In the genomic region with DNA sequence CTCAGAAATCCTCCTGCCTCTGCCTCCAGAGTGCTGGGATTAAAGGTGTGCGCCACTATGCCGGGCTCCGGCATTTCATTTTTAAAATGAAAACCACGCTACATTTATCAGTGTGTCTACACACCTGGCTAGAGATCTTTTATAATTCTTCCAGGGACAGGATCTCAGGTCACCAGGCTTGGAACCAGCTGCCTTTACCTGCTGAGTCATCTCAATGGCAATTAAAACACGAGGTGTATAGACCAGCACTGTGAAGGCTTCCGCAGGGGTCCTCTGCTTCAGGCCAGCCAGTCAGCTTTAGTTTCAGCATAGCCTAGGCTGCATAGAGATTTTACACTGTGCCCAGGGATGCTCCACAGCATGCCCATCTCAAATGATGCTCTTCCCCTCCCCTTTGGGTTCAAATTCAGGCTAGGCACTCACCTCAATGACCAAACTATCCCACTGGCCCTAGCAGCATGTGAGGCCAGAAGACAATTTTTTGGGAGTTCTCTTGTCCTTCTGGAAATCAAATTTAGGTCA, we compare ENCODE assay signal across 23 mouse cellular contexts. TPM values are rescaled to one million over a fixed set of nuclear protein-coding genes. Genes with fewer than 3 reads are reported as not detected.
DNase-seq lines count a peak whose midpoint lies in the region; ATAC-seq and TF ChIP-seq lines count a peak whose summit lies in the region.
"Had no signal": no experiment of that assay in that cellular context is flagged by ENCODE, and none has a peak within 500 bp of the region (broad histone marks: within the 10 kb centered on the region; RNA-seq: fewer than 3 reads in every experiment).

No protein-coding gene starts in this region.

- peaks cover 26% of the 10 kb centered on the region for H3K4me1 ChIP-seq in forebrain, embryonic 13.5 days
- H3K4me1 ChIP-seq in forebrain, embryonic 10.5 days: peaks cover 31% of the 10 kb centered on the region
- H3K4me1 ChIP-seq in neural tube, embryonic 11.5 days (ENCODE audit: control insufficient read depth, insufficient read depth, low read length): no peaks in the 10 kb centered on the region; the same call in 1 of the 2 replicates
- peaks cover 30% of the 10 kb centered on the region for H3K4me1 ChIP-seq in neural tube, embryonic 15.5 days
- H3K4me1 ChIP-seq in embryonic fibroblast, embryonic 13.5 days (ENCODE audit: control insufficient read depth, insufficient read depth, low read length): peaks cover 14% of the 10 kb centered on the region

- H3K9me3 ChIP-seq in forebrain, embryonic 13.5 days (replicated peaks): no peaks in the 10 kb centered on the region
- no peaks in the 10 kb centered on the region for H3K9me3 ChIP-seq in forebrain, embryonic 10.5 days
- H3K9me3 ChIP-seq in neural tube, embryonic 11.5 days (ENCODE audit: control insufficient read depth, low read length): no peaks in the 10 kb centered on the region
- H3K9me3 ChIP-seq in neural tube, embryonic 15.5 days (replicated peaks): no peaks in the 10 kb centered on the region
- H3K9me3 ChIP-seq: embryonic facial prominence, embryonic 15.5 days; heart, embryonic 15.5 days; hindbrain, embryonic 13.5 days; liver, embryonic 15.5 days had no signal

- no peak overlapping the region for H3K4me2 ChIP-seq in forebrain, embryonic 13.5 days
- H3K4me2 ChIP-seq in neural tube, embryonic 11.5 days (ENCODE audit: low read depth): no peak overlapping the region
- H3K4me2 ChIP-seq in neural tube, embryonic 15.5 days: no peak overlapping the region
- H3K4me2 ChIP-seq: embryonic facial prominence, embryonic 15.5 days; heart, embryonic 15.5 days; hindbrain, embryonic 13.5 days; liver, embryonic 15.5 days had no signal

- 0 out of 2 replicates have a peak, but pooled peaks have one; percentile 25 for TF ChIP-seq POLR2A in embryonic fibroblast, embryonic 13.5 days (IDR thresholded peaks at IDR 0.05; ENCODE audit: low read depth, low read length)

- no peak for DNase-seq in forebrain, embryonic 10.5 days (ENCODE audit: extremely low spot score, low spot score)
- DNase-seq in neural tube, embryonic 11.5 days (ENCODE audit: low spot score): no peak
- DNase-seq in spleen, postnatal 4 days (ENCODE audit: low spot score in 2 of 2): no peak
- no peak for DNase-seq in ovary, adult 18-20 months (ENCODE audit: low spot score)
- DNase-seq: adrenal gland, postnatal 14 days; cerebellum, adult 2 months; cerebellum, postnatal 25 days; embryo, embryonic 11 days; gastrocnemius, postnatal 36 days; heart, postnatal 36 days; kidney, adult 2 months; right cerebral cortex, postnatal 4 days had no signal

- H3K27ac ChIP-seq in forebrain, embryonic 13.5 days: no peak overlapping the region
- no peak overlapping the region for H3K27ac ChIP-seq in forebrain, embryonic 10.5 days
- no peak overlapping the region for H3K27ac ChIP-seq in neural tube, embryonic 11.5 days (ENCODE audit: low read depth, low read length)
- H3K27ac ChIP-seq in neural tube, embryonic 15.5 days (replicated peaks): no peak overlapping the region
- H3K27ac ChIP-seq in embryonic fibroblast, embryonic 13.5 days (ENCODE audit: insufficient read depth, low read length): no peak overlapping the region
- H3K27ac ChIP-seq: embryonic facial prominence, embryonic 15.5 days; heart, embryonic 15.5 days; hindbrain, embryonic 13.5 days; kidney, postnatal 0 days; left cerebral cortex, adult 2 months; liver, embryonic 15.5 days; macrophage had no signal

- 87% methylated on average over 6 of the region's 6 CpGs for WGBS in forebrain, embryonic 13.5 days
- 89% methylated on average over 6 of the region's 6 CpGs for whole genome bisulfite sequencing in forebrain, embryonic 10.5 days
- WGBS in neural tube, embryonic 11.5 days: 90% methylated on average over 6 of the region's 6 CpGs
- 85% methylated on average over 6 of the region's 6 CpGs for WGBS in neural tube, embryonic 15.5 days

- no peak overlapping the region for H3K9ac ChIP-seq in forebrain, embryonic 13.5 days
- H3K9ac ChIP-seq in neural tube, embryonic 11.5 days (ENCODE audit: low read length): no peak overlapping the region
- no peak overlapping the region for H3K9ac ChIP-seq in neural tube, embryonic 15.5 days (replicated peaks)
- H3K9ac ChIP-seq: embryonic facial prominence, embryonic 15.5 days; heart, embryonic 15.5 days; hindbrain, embryonic 13.5 days; liver, embryonic 15.5 days had no signal

- TF ChIP-seq CTCF in embryonic fibroblast, embryonic 13.5 days (IDR thresholded peaks at IDR 0.05; ENCODE audit: borderline replicate concordance, insufficient read depth, low read length): no peak

- H3K36me3 ChIP-seq in forebrain, embryonic 13.5 days (ENCODE audit: poor library complexity, severe bottlenecking): peaks cover 73% of the 10 kb centered on the region
- H3K36me3 ChIP-seq in forebrain, embryonic 10.5 days (replicated peaks): peaks cover 75% of the 10 kb centered on the region
- peaks cover 25% of the 10 kb centered on the region for H3K36me3 ChIP-seq in neural tube, embryonic 11.5 days (ENCODE audit: control insufficient read depth, insufficient read depth, low read length)
- H3K36me3 ChIP-seq in neural tube, embryonic 15.5 days: peaks cover 45% of the 10 kb centered on the region

- ATAC-seq in forebrain, embryonic 13.5 days: peak; percentile 22; the same call in 1 of the 2 replicates
- ATAC-seq in neural tube, embryonic 11.5 days (ENCODE audit: insufficient read depth, low FRiP score, low TSS enrichment): peak; percentile 21; the same call in 1 of the 2 replicates
- no peak for ATAC-seq in neural tube, embryonic 15.5 days (ENCODE audit: low FRiP score)
- ATAC-seq: midbrain, embryonic 16.5 days had no signal

- H3K4me3 ChIP-seq in forebrain, embryonic 13.5 days: no peak overlapping the region
- H3K4me3 ChIP-seq in forebrain, embryonic 10.5 days: no peak overlapping the region
- no peak overlapping the region for H3K4me3 ChIP-seq in neural tube, embryonic 11.5 days (ENCODE audit: low read depth, low read length)
- no peak overlapping the region for H3K4me3 ChIP-seq in neural tube, embryonic 15.5 days (replicated peaks)
- no peak overlapping the region for H3K4me3 ChIP-seq in embryonic fibroblast, embryonic 13.5 days (ENCODE audit: insufficient read depth, low read length)
- H3K4me3 ChIP-seq: embryonic facial prominence, embryonic 15.5 days; heart, embryonic 15.5 days; hindbrain, embryonic 13.5 days; left cerebral cortex, adult 2 months; liver, embryonic 15.5 days had no signal

- no peaks in the 10 kb centered on the region for H3K27me3 ChIP-seq in forebrain, embryonic 13.5 days
- H3K27me3 ChIP-seq in forebrain, embryonic 10.5 days (ENCODE audit: poor library complexity, severe bottlenecking): no peaks in the 10 kb centered on the region
- H3K27me3 ChIP-seq in neural tube, embryonic 11.5 days (ENCODE audit: control insufficient read depth, insufficient read depth, low read length): no peaks in the 10 kb centered on the region
- no peaks in the 10 kb centered on the region for H3K27me3 ChIP-seq in neural tube, embryonic 15.5 days (replicated peaks)
- H3K27me3 ChIP-seq: embryonic facial prominence, embryonic 15.5 days; heart, embryonic 15.5 days; liver, embryonic 15.5 days had no signal

RNA-seq across cellular contexts. Expression of a gene that starts 5.8 kb away (rescaled TPM):
- 667 and 710 TPM in 2 replicates for polyA plus RNA-seq in forebrain, embryonic 13.5 days (2015; fragmentation: Nextera tagmentation; extraction: Ambion mirVana)
- polyA plus RNA-seq in forebrain, embryonic 10.5 days (2016; fragmentation: Nextera tagmentation; extraction: Ambion mirVana): 878 and 901 TPM in 2 replicates
- polyA plus RNA-seq in neural tube, embryonic 11.5 days (2014; fragmentation: Nextera tagmentation; extraction: Ambion mirVana): 818 and 875 TPM in 2 replicates
- 530 and 610 TPM in 2 replicates for polyA plus RNA-seq in neural tube, embryonic 15.5 days (2015; fragmentation: Nextera tagmentation; extraction: Ambion mirVana)
- polyA plus RNA-seq in embryonic fibroblast, embryonic 13.5 days (2011; ENCODE audit: insufficient read length, low read depth, missing spikeins): 1,876 and 2,108 TPM in 2 replicates

RNA-seq across cellular contexts. Expression of a gene that starts 16.5 kb away (rescaled TPM):
- polyA plus RNA-seq in forebrain, embryonic 13.5 days (2015; fragmentation: Nextera tagmentation; extraction: Ambion mirVana): 11.4 and 12.0 TPM in 2 replicates
- polyA plus RNA-seq in forebrain, embryonic 10.5 days (2016; fragmentation: Nextera tagmentation; extraction: Ambion mirVana): 12.8 and 14.0 TPM in 2 replicates
- polyA plus RNA-seq in neural tube, embryonic 11.5 days (2014; fragmentation: Nextera tagmentation; extraction: Ambion mirVana): 42.5 and 48.9 TPM in 2 replicates
- 19.5 and 22.5 TPM in 2 replicates for polyA plus RNA-seq in neural tube, embryonic 15.5 days (2015; fragmentation: Nextera tagmentation; extraction: Ambion mirVana)
- polyA plus RNA-seq in embryonic fibroblast, embryonic 13.5 days (2011; ENCODE audit: insufficient read length, low read depth, missing spikeins): 10.6 and 15.4 TPM in 2 replicates

RNA-seq across cellular contexts. Expression of a gene that starts 23.7 kb away (rescaled TPM):
- polyA plus RNA-seq in forebrain, embryonic 13.5 days (2015; fragmentation: Nextera tagmentation; extraction: Ambion mirVana): 0.40 TPM in 1 of 2 replicates, not detected in the other
- not detected in 2 replicates for polyA plus RNA-seq in forebrain, embryonic 10.5 days (2016; fragmentation: Nextera tagmentation; extraction: Ambion mirVana)
- not detected in 2 replicates for polyA plus RNA-seq in neural tube, embryonic 11.5 days (2014; fragmentation: Nextera tagmentation; extraction: Ambion mirVana)
- not detected in 2 replicates for polyA plus RNA-seq in neural tube, embryonic 15.5 days (2015; fragmentation: Nextera tagmentation; extraction: Ambion mirVana)
- polyA plus RNA-seq in embryonic fibroblast, embryonic 13.5 days (2011; ENCODE audit: insufficient read length, low read depth, missing spikeins): not detected in 2 replicates
- polyA plus RNA-seq: heart, embryonic 15.5 days had no signal

RNA-seq across cellular contexts. Expression of a gene that starts 24.7 kb away (rescaled TPM):
- 3.1 and 3.9 TPM in 2 replicates for polyA plus RNA-seq in forebrain, embryonic 13.5 days (2015; fragmentation: Nextera tagmentation; extraction: Ambion mirVana)
- 4.9 and 5.3 TPM in 2 replicates for polyA plus RNA-seq in forebrain, embryonic 10.5 days (2016; fragmentation: Nextera tagmentation; extraction: Ambion mirVana)
- polyA plus RNA-seq in neural tube, embryonic 11.5 days (2014; fragmentation: Nextera tagmentation; extraction: Ambion mirVana): 3.4 and 4.0 TPM in 2 replicates
- polyA plus RNA-seq in neural tube, embryonic 15.5 days (2015; fragmentation: Nextera tagmentation; extraction: Ambion mirVana): 4.7 and 5.5 TPM in 2 replicates
- polyA plus RNA-seq in embryonic fibroblast, embryonic 13.5 days (2011; ENCODE audit: insufficient read length, low read depth, missing spikeins): 42.1 and 57.8 TPM in 2 replicates

RNA-seq across cellular contexts. Expression of a gene that starts 32.2 kb away (rescaled TPM):
- polyA plus RNA-seq in forebrain, embryonic 13.5 days (2015; fragmentation: Nextera tagmentation; extraction: Ambion mirVana): 68.4 and 74.1 TPM in 2 replicates
- 117 and 119 TPM in 2 replicates for polyA plus RNA-seq in forebrain, embryonic 10.5 days (2016; fragmentation: Nextera tagmentation; extraction: Ambion mirVana)
- polyA plus RNA-seq in neural tube, embryonic 11.5 days (2014; fragmentation: Nextera tagmentation; extraction: Ambion mirVana): 80.0 and 85.6 TPM in 2 replicates
- polyA plus RNA-seq in neural tube, embryonic 15.5 days (2015; fragmentation: Nextera tagmentation; extraction: Ambion mirVana): 6.8 and 17.1 TPM in 2 replicates
- 25.2 and 33.6 TPM in 2 replicates for polyA plus RNA-seq in embryonic fibroblast, embryonic 13.5 days (2011; ENCODE audit: insufficient read length, low read depth, missing spikeins)
